Mouse (Mus musculus): ENCODE results near the gene Sdk1. TPM values are rescaled to one million over a fixed set of nuclear protein-coding genes. Genes with fewer than 3 reads are reported as not detected.

The Sdk1 gene
- polyA plus RNA-seq, 1 experiment from 2014 or later, result 1.1 TPM

DNA sequence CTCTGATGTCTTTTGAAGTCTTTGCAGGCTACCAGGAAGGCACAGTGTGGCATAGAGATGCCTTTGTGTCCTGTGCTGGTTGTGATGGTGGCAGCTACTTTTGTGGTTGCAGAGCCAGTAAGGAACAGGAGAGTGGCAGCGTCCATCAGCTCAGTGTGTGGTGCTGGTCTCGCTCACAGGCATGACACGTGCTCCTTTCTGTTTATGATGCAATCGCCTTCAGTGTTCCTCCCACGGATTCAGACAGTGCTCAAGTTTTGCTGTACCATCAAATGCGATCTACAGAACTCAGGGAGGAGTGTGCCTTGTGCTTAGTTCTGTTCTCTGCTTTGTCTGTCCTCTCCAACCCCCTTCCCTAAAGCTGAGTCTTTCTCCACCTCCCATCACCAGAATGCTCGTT lies 165.6 kb downstream of the Sdk1 start:
- Histone ChIP-seq H3K4me1 (replicated peaks; ENCODE audit: control insufficient read depth, insufficient read depth) (0 out of 2 replicates have a peak, but pooled peaks cover 3% of the 10 kb centered on the region), H3K27me3 (ENCODE audit: control insufficient read depth, insufficient read depth, low read length) (no peaks in the 10 kb centered on the region), H3K4me3 (ENCODE audit: low read depth, low read length) (no peak overlapping the region), H3K27ac (replicated peaks) (no peak overlapping the region), H3K36me3 (ENCODE audit: control insufficient read depth, insufficient read depth, low read length) (no peaks in the 10 kb centered on the region), H3K4me2 (replicated peaks; ENCODE audit: low read depth) (no peak overlapping the region), H3K9ac (ENCODE audit: low read length) (no peak overlapping the region), H3K9me3 (ENCODE audit: control insufficient read depth, low read length) (no peaks in the 10 kb centered on the region)
- 60% methylated on average over 7 of the region's 7 CpGs for WGBS
- no peak for DNase-seq (ENCODE audit: low spot score)
- no peak for ATAC-seq (ENCODE audit: low FRiP score, low TSS enrichment)
- TF ChIP-seq EP300 (optimal IDR thresholded peaks at IDR 0.05), result no peak
- no peak for TF ChIP-seq CTCF (IDR thresholded peaks at IDR 0.05; ENCODE audit: low read depth)

DNA sequence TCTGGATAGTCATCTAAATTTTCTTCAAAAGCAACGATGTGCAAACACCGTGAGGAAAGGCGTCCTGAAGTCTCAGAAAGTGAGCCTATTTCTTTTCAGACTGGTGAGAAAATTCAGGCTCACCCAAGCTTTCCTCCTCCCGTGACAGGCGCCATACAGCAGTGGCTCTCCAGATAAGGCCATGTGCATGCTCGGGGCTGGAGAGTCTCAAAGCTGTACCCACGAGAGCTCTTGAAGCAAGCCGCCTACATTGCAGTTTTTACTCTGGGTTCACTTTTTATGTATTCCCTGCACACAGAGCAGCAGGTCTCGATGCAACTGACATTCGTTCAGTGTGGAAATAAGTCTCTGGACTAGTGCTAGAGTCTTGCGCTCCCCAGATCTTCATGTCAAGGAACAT lies 171.7 kb downstream of the Sdk1 start:
- DNase-seq (ENCODE audit: low spot score) (no peak), ATAC-seq (ENCODE audit: low FRiP score, low TSS enrichment) (no peak)

DNA sequence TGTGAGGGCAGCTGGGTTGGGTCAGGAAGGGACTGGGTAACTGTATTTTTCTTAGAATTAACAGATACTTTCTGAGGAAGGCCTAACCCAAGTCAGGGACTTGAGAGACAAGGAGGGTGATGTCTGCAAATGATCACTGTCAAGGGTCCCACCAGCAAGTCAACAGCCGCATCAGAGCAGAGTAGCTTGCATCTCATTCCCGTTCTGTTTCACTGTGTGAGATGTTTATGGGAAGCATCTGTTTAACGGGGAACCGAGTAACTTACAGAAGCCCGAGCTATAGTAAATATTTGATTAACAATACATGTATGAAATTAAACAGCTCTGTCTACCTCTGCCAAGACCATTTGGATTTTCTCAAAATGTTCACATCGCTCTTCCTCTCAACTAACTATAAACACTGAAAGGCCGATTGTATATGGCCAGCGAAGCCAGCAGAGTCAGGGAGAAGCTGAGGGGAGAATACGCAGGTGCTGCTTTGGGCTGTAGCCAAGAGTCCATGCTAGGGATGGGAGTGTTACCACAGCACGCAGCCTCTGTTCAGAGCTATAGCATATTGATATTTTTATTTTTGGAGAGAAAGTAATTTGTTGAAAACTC lies 174.5 kb downstream of the Sdk1 start:
- TF ChIP-seq EP300 (optimal IDR thresholded peaks at IDR 0.05), result no peak
- no peak for TF ChIP-seq CTCF (IDR thresholded peaks at IDR 0.05; ENCODE audit: low read depth)
- peak; percentile 27 for DNase-seq (ENCODE audit: low spot score)
- ATAC-seq (ENCODE audit: low FRiP score, low TSS enrichment), result peak; percentile 67; the same call in 1 of the 2 replicates
- Histone ChIP-seq H3K27ac (replicated peaks) (no peak overlapping the region), H3K9me3 (ENCODE audit: control insufficient read depth, low read length) (no peaks in the 10 kb centered on the region), H3K27me3 (ENCODE audit: control insufficient read depth, insufficient read depth, low read length) (no peaks in the 10 kb centered on the region), H3K4me3 (ENCODE audit: low read depth, low read length) (no peak overlapping the region), H3K36me3 (ENCODE audit: control insufficient read depth, insufficient read depth, low read length) (no peaks in the 10 kb centered on the region), H3K9ac (ENCODE audit: low read length) (no peak overlapping the region), H3K4me1 (replicated peaks; ENCODE audit: control insufficient read depth, insufficient read depth) (no peaks in the 10 kb centered on the region), H3K4me2 (replicated peaks; ENCODE audit: low read depth) (no peak overlapping the region)
- WGBS, result 30% methylated on average over 10 of the region's 10 CpGs

More for the DNA sequence above, 171.7 kb downstream of the Sdk1 start:
- TF ChIP-seq CTCF (IDR thresholded peaks at IDR 0.05; ENCODE audit: low read depth) (no peak), EP300 (optimal IDR thresholded peaks at IDR 0.05) (no peak)
- Histone ChIP-seq H3K4me1 (replicated peaks; ENCODE audit: control insufficient read depth, insufficient read depth) (no peaks in the 10 kb centered on the region), H3K36me3 (ENCODE audit: control insufficient read depth, insufficient read depth, low read length) (no peaks in the 10 kb centered on the region), H3K27me3 (ENCODE audit: control insufficient read depth, insufficient read depth, low read length) (no peaks in the 10 kb centered on the region), H3K4me2 (replicated peaks; ENCODE audit: low read depth) (no peak overlapping the region), H3K9me3 (ENCODE audit: control insufficient read depth, low read length) (no peaks in the 10 kb centered on the region), H3K27ac (replicated peaks) (no peak overlapping the region), H3K9ac (ENCODE audit: low read length) (no peak overlapping the region), H3K4me3 (ENCODE audit: low read depth, low read length) (no peak overlapping the region)
- WGBS, result 60% methylated on average over 11 of the region's 11 CpGs

DNA sequence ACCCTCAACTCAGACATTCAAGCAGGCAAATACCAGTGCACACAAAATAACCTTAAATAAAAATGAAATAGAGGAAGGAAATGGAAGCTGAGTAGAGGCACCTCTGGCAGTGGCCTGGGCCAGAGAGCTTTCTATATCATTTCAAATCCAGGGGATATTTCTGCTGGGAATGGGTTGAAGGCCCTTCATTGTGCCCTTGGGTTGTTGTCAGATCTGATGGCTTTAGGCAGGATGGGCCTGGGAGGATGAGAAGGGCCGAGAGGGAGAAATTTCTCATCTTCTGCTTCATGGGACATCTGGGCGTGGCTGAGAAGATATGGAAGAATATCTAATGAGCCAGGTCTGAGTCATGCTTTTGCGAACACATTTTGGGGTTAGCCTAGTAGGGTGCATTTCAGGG lies 186.8 kb downstream of the Sdk1 start:
- no peak overlapping the region for H3K9ac ChIP-seq (ENCODE audit: low read length)
- DNase-seq (ENCODE audit: low spot score) (no peak), ATAC-seq (ENCODE audit: low FRiP score, low TSS enrichment) (no peak)
- H3K27ac ChIP-seq (replicated peaks), result no peak overlapping the region
- no peak overlapping the region for H3K4me2 ChIP-seq (replicated peaks; ENCODE audit: low read depth)
- H3K4me1 ChIP-seq (replicated peaks; ENCODE audit: control insufficient read depth, insufficient read depth), result no peaks in the 10 kb centered on the region
- no peaks in the 10 kb centered on the region for H3K36me3 ChIP-seq (ENCODE audit: control insufficient read depth, insufficient read depth, low read length)
- TF ChIP-seq EP300 (optimal IDR thresholded peaks at IDR 0.05) (no peak), CTCF (IDR thresholded peaks at IDR 0.05; ENCODE audit: low read depth) (no peak)
- no peaks in the 10 kb centered on the region for H3K9me3 ChIP-seq (ENCODE audit: control insufficient read depth, low read length)
- 72% methylated on average over 3 of the region's 3 CpGs for WGBS
- H3K27me3 ChIP-seq (ENCODE audit: control insufficient read depth, insufficient read depth, low read length), result no peaks in the 10 kb centered on the region
- no peak overlapping the region for H3K4me3 ChIP-seq (ENCODE audit: low read depth, low read length)

DNA sequence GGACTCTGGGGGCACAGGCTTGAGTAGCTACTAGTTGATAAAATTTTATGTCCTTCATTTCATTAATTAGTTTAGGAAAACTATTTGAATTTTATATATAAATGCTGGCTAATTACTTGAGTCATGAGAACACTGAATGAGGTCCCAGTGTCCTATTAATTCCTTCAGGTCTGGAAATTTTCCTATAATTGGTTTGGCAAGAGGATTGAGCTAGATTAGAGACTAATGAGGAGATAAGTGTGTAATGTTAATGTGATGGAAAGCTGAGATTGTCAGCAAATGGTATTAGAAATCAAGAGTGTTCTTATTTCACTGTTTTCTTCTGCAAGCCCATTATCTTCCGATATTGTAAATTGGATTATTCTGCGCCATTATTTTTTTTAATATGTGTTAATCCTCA lies 192.0 kb downstream of the Sdk1 start:
- TF ChIP-seq CTCF (IDR thresholded peaks at IDR 0.05; ENCODE audit: low read depth) (no peak), EP300 (optimal IDR thresholded peaks at IDR 0.05) (no peak)

DNA sequence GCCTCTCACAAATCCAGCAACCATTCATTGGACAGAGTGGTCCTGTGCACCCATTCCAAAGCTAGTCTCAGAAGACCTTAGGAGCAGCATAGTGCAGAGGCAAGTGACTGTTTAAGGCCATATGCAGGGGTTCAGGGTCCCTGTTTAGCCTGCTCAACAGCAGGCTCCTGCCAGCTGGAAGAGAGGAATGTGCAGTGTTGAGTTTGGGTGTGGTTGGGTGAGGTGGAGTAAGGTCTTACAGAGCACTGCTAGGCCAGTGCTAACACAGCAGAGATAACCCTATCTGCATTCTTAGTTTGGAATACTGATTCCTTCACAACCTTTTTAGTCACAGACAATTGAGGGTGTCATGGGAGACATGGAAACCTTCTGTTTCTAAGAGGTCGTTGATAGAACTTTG lies 206.0 kb downstream of the Sdk1 start:
- H3K4me3 ChIP-seq (ENCODE audit: low read depth, low read length), result no peak overlapping the region
- 37% methylated on average over 1 of the region's 1 CpGs for WGBS
- H3K4me2 ChIP-seq (replicated peaks; ENCODE audit: low read depth), result no peak overlapping the region
- H3K27ac ChIP-seq (replicated peaks), result no peak overlapping the region
- ATAC-seq (ENCODE audit: low FRiP score, low TSS enrichment), result no peak
- no peak for TF ChIP-seq EP300 (optimal IDR thresholded peaks at IDR 0.05)
- TF ChIP-seq CTCF (IDR thresholded peaks at IDR 0.05; ENCODE audit: low read depth), result no peak
- no peaks in the 10 kb centered on the region for H3K4me1 ChIP-seq (replicated peaks; ENCODE audit: control insufficient read depth, insufficient read depth)
- H3K9ac ChIP-seq (ENCODE audit: low read length), result no peak overlapping the region
- no peaks in the 10 kb centered on the region for H3K36me3 ChIP-seq (ENCODE audit: control insufficient read depth, insufficient read depth, low read length)
- H3K9me3 ChIP-seq (ENCODE audit: control insufficient read depth, low read length), result no peaks in the 10 kb centered on the region
- DNase-seq (ENCODE audit: low spot score), result peak; percentile 16
- H3K27me3 ChIP-seq (ENCODE audit: control insufficient read depth, insufficient read depth, low read length), result no peaks in the 10 kb centered on the region

More for the DNA sequence above, 192.0 kb downstream of the Sdk1 start:
- no peaks in the 10 kb centered on the region for H3K27me3 ChIP-seq (ENCODE audit: control insufficient read depth, insufficient read depth, low read length)
- no peak overlapping the region for H3K4me2 ChIP-seq (replicated peaks; ENCODE audit: low read depth)
- ATAC-seq (ENCODE audit: low FRiP score, low TSS enrichment) (no peak), DNase-seq (ENCODE audit: low spot score) (no peak)
- H3K4me1 ChIP-seq (replicated peaks; ENCODE audit: control insufficient read depth, insufficient read depth), result no peaks in the 10 kb centered on the region
- H3K36me3 ChIP-seq (ENCODE audit: control insufficient read depth, insufficient read depth, low read length), result no peaks in the 10 kb centered on the region
- 92% methylated on average over 2 of the region's 2 CpGs for WGBS
- H3K9ac ChIP-seq (ENCODE audit: low read length), result no peak overlapping the region
- H3K27ac ChIP-seq (replicated peaks), result no peak overlapping the region
- no peak overlapping the region for H3K4me3 ChIP-seq (ENCODE audit: low read depth, low read length)
- no peaks in the 10 kb centered on the region for H3K9me3 ChIP-seq (ENCODE audit: control insufficient read depth, low read length)

Measured in stomach, postnatal 0 days (tissue).